Mouse (Mus musculus) limb, embryonic 13.5 days (tissue): ENCODE data around the gene Tchp. TPM values are rescaled to one million over a fixed set of nuclear protein-coding genes. Genes with fewer than 3 reads are reported as not detected.
A peak's percentile ranks its signal among the peaks of the same experiment; 100 is the strongest.

Source experiments
- ATAC-seq: fragments of 200-750 bp; cut with Nextera tagmentation; 2 replicates; pipeline ENCODE4 v1.8.0; 2017; ENCODE audit warnings: low read depth, moderate number of reproducible peaks, moderate TSS enrichment; ENCODE audit not compliant: low FRiP score
- H3K27ac ChIP-seq: fragments of 300-500 bp; sonication (generic); 2 replicates; pipeline ENCODE4 v1.5.1; 2015; ENCODE audit warnings: inconsistent platforms, mild to moderate bottlenecking, moderate library complexity
- H3K27me3 ChIP-seq: fragments of 300-500 bp; sonication (generic); 2 replicates; pipeline ENCODE4 v1.6.1; 2015; ENCODE audit warnings: mild to moderate bottlenecking, inconsistent platforms
- H3K36me3 ChIP-seq: fragments of 300-500 bp; sonication (generic); 2 replicates; pipeline ENCODE4 v1.6.1; 2015; ENCODE audit warnings: inconsistent platforms, mild to moderate bottlenecking, moderate library complexity
- H3K4me1 ChIP-seq: fragments of 300-500 bp; sonication (generic); 2 replicates; pipeline ENCODE4 v1.6.1; 2015; ENCODE audit warnings: inconsistent platforms
- H3K4me2 ChIP-seq: fragments of 300-500 bp; sonication (generic); replicated peaks from 2 replicates; pipeline ENCODE4 v1.6.1; 2015; ENCODE audit warnings: inconsistent platforms, mild to moderate bottlenecking, moderate library complexity
- H3K4me3 ChIP-seq: fragments of 300-500 bp; sonication (generic); 2 replicates; pipeline ENCODE4 v1.5.1; 2015; ENCODE audit warnings: moderate library complexity, mild to moderate bottlenecking, inconsistent platforms
- H3K9ac ChIP-seq: fragments of 300-500 bp; sonication (generic); 2 replicates; pipeline ENCODE4 v1.6.1; 2015; ENCODE audit warnings: mild to moderate bottlenecking, inconsistent platforms
- H3K9me3 ChIP-seq: fragments of 300-500 bp; sonication (generic); 2 replicates; pipeline ENCODE4 v1.6.1; 2016; ENCODE audit warnings: inconsistent platforms
- WGBS: fragments of 180-500 bp; shearing (Covaris S2); methylation state at CpG from one replicate; pipeline ENCODE4 v1.1.7; 2015; 5-methylcytosine and 5-hydroxymethylcytosine counted together
- polyA plus RNA-seq: library from polyadenylated mRNA; unstranded; fragments of >200 nt; fragmentation: Nextera tagmentation; extraction: Ambion mirVana; gene quantifications from 2 replicates; pipeline ENCODE4 v1.2.1, GENCODE M21; 2015

Gene Tchp
- polyA plus RNA-seq, 1 experiment from 2014 or later: 19.4 TPM

- WGBS: 61% methylated on average over 19 of the region's 19 CpGs
- no peak for ATAC-seq
Observed at GRCm38 (mm10) chr5:114680676-114681285, 26.8 kb upstream of the Tchp start.

DNA sequence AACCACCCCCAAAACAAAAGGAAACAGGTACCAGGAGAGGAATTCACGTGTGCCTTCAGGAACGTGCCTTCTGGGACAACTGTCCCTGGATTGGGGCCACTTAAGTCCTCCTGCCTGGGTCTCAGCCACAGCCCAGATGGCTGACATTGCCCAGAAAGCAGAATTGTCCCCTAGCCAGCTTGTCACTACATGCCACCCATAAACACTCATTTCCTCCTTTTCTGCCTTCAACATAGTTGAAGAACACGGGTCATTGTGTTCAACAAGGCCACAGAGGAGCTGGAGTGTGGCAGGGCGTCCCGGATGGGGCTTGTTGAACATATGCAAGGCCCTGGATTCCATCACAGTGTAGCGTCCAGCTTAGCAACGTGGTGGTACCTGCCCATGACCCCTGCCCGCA lies 25.8 kb upstream of the Tchp start:
- ATAC-seq: no peak
- no peak overlapping the region for H3K4me3 ChIP-seq
- peaks cover 32% of the 10 kb centered on the region for H3K4me1 ChIP-seq
- no peaks in the 10 kb centered on the region for H3K9me3 ChIP-seq
- peak overlapping the region; percentile 44; the same call in 1 of the 2 replicates for H3K27ac ChIP-seq
- no peaks in the 10 kb centered on the region for H3K27me3 ChIP-seq
- 69% methylated on average over 8 of the region's 8 CpGs for WGBS
- H3K9ac ChIP-seq: 0 out of 2 replicates have a peak overlapping the region, but pooled peaks have one; percentile 19
- no peak overlapping the region for H3K4me2 ChIP-seq
- peaks cover 16% of the 10 kb centered on the region for H3K36me3 ChIP-seq

More at GRCm38 (mm10) chr5:114680676-114681285, 26.8 kb upstream of the Tchp start:
- peaks cover 25% of the 10 kb centered on the region for H3K36me3 ChIP-seq
- H3K9ac ChIP-seq: peak overlapping the region; percentile 19; the same call in 1 of the 2 replicates
- H3K27me3 ChIP-seq: no peaks in the 10 kb centered on the region
- H3K4me2 ChIP-seq: no peak overlapping the region
- H3K27ac ChIP-seq: no peak overlapping the region
- H3K4me3 ChIP-seq: no peak overlapping the region
- peaks cover 32% of the 10 kb centered on the region for H3K4me1 ChIP-seq
- H3K9me3 ChIP-seq: no peaks in the 10 kb centered on the region

GRCm38 (mm10) chr5:114685986-114686385 lies 21.6 kb upstream of the Tchp start:
- H3K27ac ChIP-seq: no peak overlapping the region
- ATAC-seq: no peak
- H3K4me3 ChIP-seq: no peak overlapping the region
- peaks cover 39% of the 10 kb centered on the region for H3K4me1 ChIP-seq
- H3K36me3 ChIP-seq: no peaks in the 10 kb centered on the region
- H3K27me3 ChIP-seq: no peaks in the 10 kb centered on the region
- WGBS: 88% methylated on average over 5 of the region's 5 CpGs
- no peaks in the 10 kb centered on the region for H3K9me3 ChIP-seq
- H3K4me2 ChIP-seq: no peak overlapping the region
- no peak overlapping the region for H3K9ac ChIP-seq

DNA sequence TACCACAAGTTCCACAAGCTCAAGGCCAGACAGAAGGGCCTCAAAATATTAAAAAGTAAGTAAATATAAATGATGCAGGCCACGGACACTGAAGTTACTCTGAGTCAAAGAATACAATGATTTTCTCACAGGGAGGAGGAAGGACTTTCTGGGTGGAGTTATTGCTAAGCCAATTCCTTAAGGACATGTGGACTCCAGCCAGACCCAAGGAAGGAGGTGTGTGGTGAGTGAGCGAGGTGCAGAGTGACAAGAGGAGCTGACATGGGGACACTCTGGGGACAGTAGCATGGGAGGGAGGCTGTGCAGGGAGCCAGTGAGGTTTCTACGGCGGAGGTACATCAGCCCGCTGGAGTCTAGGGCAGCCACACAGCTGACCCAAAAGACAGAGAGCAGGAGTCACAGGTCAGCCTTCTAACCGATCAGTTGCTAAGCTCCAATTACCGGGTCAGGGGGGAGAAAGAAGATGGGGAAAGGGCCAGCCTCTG lies 20.8 kb upstream of the Tchp start:
- H3K9ac ChIP-seq: peak overlapping the region; percentile 13; the same call in 1 of the 2 replicates
- H3K27ac ChIP-seq: no peak overlapping the region
- H3K9me3 ChIP-seq: no peaks in the 10 kb centered on the region
- WGBS: 63% methylated on average over 7 of the region's 7 CpGs
- no peaks in the 10 kb centered on the region for H3K36me3 ChIP-seq
- ATAC-seq: no peak
- H3K27me3 ChIP-seq: no peaks in the 10 kb centered on the region
- H3K4me2 ChIP-seq: no peak overlapping the region
- no peak overlapping the region for H3K4me3 ChIP-seq
- H3K4me1 ChIP-seq: peaks cover 36% of the 10 kb centered on the region

GRCm38 (mm10) chr5:114687901-114688300 lies 19.7 kb upstream of the Tchp start:
- Histone ChIP-seq H3K9me3 (no peaks in the 10 kb centered on the region), H3K4me2 (no peak overlapping the region), H3K27ac (no peak overlapping the region), H3K36me3 (no peaks in the 10 kb centered on the region), H3K9ac (no peak overlapping the region), H3K4me1 (peaks cover 31% of the 10 kb centered on the region), H3K4me3 (no peak overlapping the region), H3K27me3 (no peaks in the 10 kb centered on the region)
- no peak for ATAC-seq

DNA sequence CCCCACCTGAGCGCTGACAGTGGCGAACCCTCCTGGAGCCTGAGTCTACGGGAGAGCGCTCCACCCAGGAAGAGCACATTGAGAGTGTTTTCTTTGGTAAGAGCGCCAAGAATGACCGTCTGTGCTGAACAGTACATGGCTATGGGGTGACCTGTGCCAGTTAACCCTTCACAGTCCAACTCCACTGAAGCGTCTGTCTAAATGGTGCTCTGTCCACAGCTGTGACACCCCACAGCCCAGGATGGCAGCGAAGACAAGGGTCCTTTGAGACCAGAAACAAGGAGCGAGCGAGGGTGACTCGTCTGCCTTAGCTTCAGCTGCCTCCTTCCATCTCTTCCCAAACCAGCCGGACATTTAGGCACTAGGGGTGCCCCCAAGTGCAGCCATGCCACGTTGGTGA lies 18.9 kb upstream of the Tchp start:
- Histone ChIP-seq H3K27ac (no peak overlapping the region), H3K4me3 (peak overlapping the region; percentile 4; the same call in 1 of the 2 replicates), H3K4me2 (0 out of 2 replicates have a peak overlapping the region, but pooled peaks have one; percentile 93), H3K4me1 (peaks cover 29% of the 10 kb centered on the region), H3K36me3 (no peaks in the 10 kb centered on the region), H3K9me3 (no peaks in the 10 kb centered on the region), H3K27me3 (no peaks in the 10 kb centered on the region), H3K9ac (no peak overlapping the region)
- WGBS: 91% methylated on average over 13 of the region's 13 CpGs
- ATAC-seq: no peak

DNA sequence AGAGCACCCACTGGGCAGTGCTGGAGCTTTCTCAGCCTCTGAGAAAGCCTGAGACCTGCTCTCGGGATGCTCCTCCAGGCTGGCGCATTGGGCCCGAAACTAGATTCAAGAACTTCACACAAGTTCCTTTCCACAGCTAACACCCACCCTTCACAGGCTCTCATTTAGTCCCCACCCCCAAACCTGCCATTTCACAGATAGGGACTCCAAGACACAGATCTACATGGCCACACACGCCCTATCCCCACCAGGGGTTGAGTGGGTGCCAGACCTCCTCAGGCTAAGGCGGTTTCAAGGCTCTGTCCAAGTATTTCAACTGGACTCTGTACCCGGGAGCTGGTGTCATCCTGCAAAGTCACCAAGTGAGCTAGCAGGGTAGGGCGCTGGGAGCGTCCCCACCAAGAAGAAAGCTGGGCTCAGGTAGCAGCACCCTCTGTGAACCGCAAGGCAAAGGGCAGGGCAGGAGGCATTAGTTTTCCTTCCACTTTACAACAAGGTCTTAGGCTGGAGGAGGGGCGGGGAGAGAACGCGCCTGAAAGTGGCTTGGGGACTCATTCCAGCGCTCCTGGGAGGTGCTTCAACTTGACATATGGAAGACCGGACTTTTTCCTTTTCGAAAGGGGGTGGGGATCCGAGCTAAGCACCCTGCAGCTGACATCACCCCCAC lies 17.7 kb upstream of the Tchp start:
- Histone ChIP-seq H3K36me3 (no peaks in the 10 kb centered on the region), H3K27me3 (no peaks in the 10 kb centered on the region), H3K4me2 (peak overlapping the region; percentile 93), H3K9me3 (no peaks in the 10 kb centered on the region), H3K4me1 (peaks cover 23% of the 10 kb centered on the region), H3K9ac (peak overlapping the region; percentile 84), H3K4me3 (peak overlapping the region; percentile 76), H3K27ac (no peak overlapping the region)
- WGBS: 22% methylated on average over 16 of the region's 16 CpGs
- 0 out of 2 replicates have a peak, but pooled peaks have one; percentile 17 for ATAC-seq

- Histone ChIP-seq H3K9me3 (no peaks in the 10 kb centered on the region), H3K9ac (peak within 1 kb of the TSS; percentile 84), H3K27me3 (no peaks in the 10 kb centered on the region), H3K36me3 (no peaks in the 10 kb centered on the region), H3K4me2 (peak within 1 kb of the TSS; percentile 93), H3K4me3 (peak within 1 kb of the TSS; percentile 76), H3K27ac (peak within 1 kb of the TSS; percentile 28; the same call in 1 of the 2 replicates), H3K4me1 (peaks cover 23% of the 10 kb centered on the region)
- ATAC-seq: peak; percentile 96
- 5% methylated on average over 50 of the region's 75 CpGs for WGBS
Observed at GRCm38 (mm10) chr5:114690633-114691567, 16.7 kb upstream of the Tchp start, which contains the start of gene Gltp. Gltp (minus strand) TSS chr5:114690984.

DNA sequence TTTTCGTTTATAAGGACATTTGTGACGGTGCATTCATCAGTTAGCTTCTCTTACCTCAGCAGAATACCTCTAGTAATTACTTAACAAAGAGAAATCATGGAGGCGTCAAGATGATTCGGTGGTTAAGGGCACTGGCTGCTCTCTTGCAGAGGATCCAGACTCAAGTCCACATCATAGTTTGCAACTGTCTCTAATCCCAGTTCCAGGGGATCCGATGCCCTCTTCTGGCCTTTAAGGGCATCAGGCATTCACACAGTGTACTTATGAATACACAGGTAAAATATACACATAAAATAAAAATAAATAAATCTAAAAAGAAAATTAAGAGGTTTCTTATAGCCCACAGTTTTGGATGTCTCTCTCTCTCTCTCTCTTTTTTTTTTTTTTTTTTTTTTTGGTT lies 11.8 kb upstream of the Tchp start:
- H3K4me1 ChIP-seq: peaks cover 4% of the 10 kb centered on the region
- H3K4me2 ChIP-seq: no peak overlapping the region
- no peak overlapping the region for H3K9ac ChIP-seq
- no peaks in the 10 kb centered on the region for H3K36me3 ChIP-seq
- 65% methylated on average over 5 of the region's 5 CpGs for WGBS
- ATAC-seq: no peak
- no peak overlapping the region for H3K4me3 ChIP-seq
- H3K27me3 ChIP-seq: no peaks in the 10 kb centered on the region
- H3K9me3 ChIP-seq: no peaks in the 10 kb centered on the region
- no peak overlapping the region for H3K27ac ChIP-seq

GRCm38 (mm10) chr5:114696939-114697338 lies 10.6 kb upstream of the Tchp start:
- ATAC-seq: no peak
- no peaks in the 10 kb centered on the region for H3K27me3 ChIP-seq
- H3K36me3 ChIP-seq: no peaks in the 10 kb centered on the region
- no peak overlapping the region for H3K4me2 ChIP-seq
- H3K27ac ChIP-seq: no peak overlapping the region
- no peak overlapping the region for H3K4me3 ChIP-seq
- no peaks in the 10 kb centered on the region for H3K9me3 ChIP-seq
- no peaks in the 10 kb centered on the region for H3K4me1 ChIP-seq
- no peak overlapping the region for H3K9ac ChIP-seq
- 80% methylated on average over 17 of the region's 17 CpGs for WGBS

DNA sequence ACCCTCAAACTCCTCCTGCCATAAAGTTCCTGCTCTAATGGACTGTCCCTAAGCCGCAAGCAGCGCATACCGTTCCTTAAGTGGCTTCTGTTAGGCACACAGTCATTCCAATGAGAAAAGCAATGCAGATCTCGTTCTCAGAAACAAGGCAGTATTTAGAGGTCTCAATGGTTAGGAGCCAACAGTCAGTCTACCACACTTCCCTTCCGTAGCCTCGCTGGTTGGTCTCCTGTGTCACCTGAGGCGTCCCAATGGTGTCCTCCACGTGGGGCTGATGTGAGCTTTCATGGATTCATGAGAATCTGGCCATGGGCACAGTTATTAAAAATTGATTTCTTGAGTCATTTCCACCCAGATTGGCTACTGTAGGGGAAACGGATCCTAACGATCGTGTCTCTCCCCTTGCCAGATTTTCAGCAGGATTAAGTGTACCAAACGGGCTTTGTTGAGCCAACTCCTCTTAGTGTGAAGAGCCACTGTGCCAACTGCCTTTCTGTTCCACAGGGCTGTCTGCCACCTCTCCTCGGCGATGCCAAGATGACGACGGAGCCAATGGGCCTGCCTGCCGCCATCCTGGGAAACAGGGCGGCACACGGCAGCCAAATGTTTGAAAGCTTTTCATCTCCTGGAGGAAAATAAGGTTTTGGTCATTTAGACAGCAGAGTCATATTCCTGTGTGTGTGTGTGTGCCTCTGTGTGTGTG lies 9.4 kb upstream of the Tchp start:
- no peak for ATAC-seq
- no peaks in the 10 kb centered on the region for H3K36me3 ChIP-seq
- no peak overlapping the region for H3K9ac ChIP-seq
- H3K4me1 ChIP-seq: no peaks in the 10 kb centered on the region
- no peak overlapping the region for H3K27ac ChIP-seq
- H3K9me3 ChIP-seq: no peaks in the 10 kb centered on the region
- H3K4me2 ChIP-seq: no peak overlapping the region
- WGBS: 86% methylated on average over 19 of the region's 19 CpGs
- H3K27me3 ChIP-seq: no peaks in the 10 kb centered on the region
- no peak overlapping the region for H3K4me3 ChIP-seq
